Mouse (Mus musculus) liver, embryonic 11.5 days (tissue): ENCODE results near the gene Nanos2. TPM values are rescaled to one million over a fixed set of nuclear protein-coding genes. Genes with fewer than 3 reads are reported as not detected.

Source experiments
- ATAC-seq: fragments of 200-750 bp; cut with Nextera tagmentation; replicated peaks from 2 replicates; pipeline ENCODE4 v1.8.0; 2017; ENCODE audit warnings: moderate number of reproducible peaks, mild to moderate bottlenecking, moderate TSS enrichment, moderate library complexity; ENCODE audit not compliant: low FRiP score
- DNase-seq: peaks from one replicate; pipeline ENCODE4 v3.0.0-alpha.2; 2017; ENCODE audit warnings: low spot score
- H3K27ac ChIP-seq: fragments of 300-500 bp; sonication (generic); 2 replicates; pipeline ENCODE4 v1.5.1; 2014; ENCODE audit warnings: mild to moderate bottlenecking, low read depth, low read length, control low read depth
- H3K27me3 ChIP-seq: fragments of 300-500 bp; sonication (generic); replicated peaks from 2 replicates; pipeline ENCODE4 v1.6.1; 2014; ENCODE audit warnings: low read length, mixed read lengths; ENCODE audit not compliant: control insufficient read depth, insufficient read depth
- H3K36me3 ChIP-seq: fragments of 300-500 bp; sonication (generic); 2 replicates; pipeline ENCODE4 v1.6.1; 2014; ENCODE audit warnings: mild to moderate bottlenecking, low read length, moderate library complexity, mixed read lengths; ENCODE audit not compliant: control insufficient read depth, insufficient read depth
- H3K4me1 ChIP-seq: fragments of 300-500 bp; sonication (generic); replicated peaks from 2 replicates; pipeline ENCODE4 v1.6.1; 2014; ENCODE audit warnings: low read length, mixed read lengths; ENCODE audit not compliant: control insufficient read depth, insufficient read depth
- H3K4me2 ChIP-seq: fragments of 300-500 bp; sonication (generic); 2 replicates; pipeline ENCODE4 v1.6.1; 2014; ENCODE audit warnings: mild to moderate bottlenecking, control low read depth, moderate library complexity
- H3K4me3 ChIP-seq: fragments of 300-500 bp; sonication (generic); 2 replicates; pipeline ENCODE4 v1.5.1; 2014; ENCODE audit warnings: low read depth, low read length, control low read depth
- H3K9ac ChIP-seq: fragments of 300-500 bp; sonication (generic); 2 replicates; pipeline ENCODE4 v1.6.1; 2014; ENCODE audit warnings: low read depth, low read length, control low read depth
- H3K9me3 ChIP-seq: fragments of 300-500 bp; sonication (generic); 2 replicates; pipeline ENCODE4 v1.6.1; 2016; ENCODE audit warnings: low read length, inconsistent platforms, mixed read lengths; ENCODE audit not compliant: control insufficient read depth
- WGBS: fragments of 180-500 bp; shearing (Covaris S2); extraction: QIAGEN DNeasy Blood & Tissue Kit; methylation state at CpG from one replicate; pipeline ENCODE4 v1.1.7; 2014; 5-methylcytosine and 5-hydroxymethylcytosine counted together
- polyA plus RNA-seq: library from polyadenylated mRNA; unstranded; fragments of >200 nt; fragmentation: Nextera tagmentation; extraction: Ambion mirVana; gene quantifications from 2 replicates; pipeline ENCODE4 v1.2.1, GENCODE M21; 2014

Nanos2 gene
- polyA plus RNA-seq, 1 experiment from 2014 or later: not detected

- peak overlapping the region; percentile 99 for H3K4me2 ChIP-seq
- H3K36me3 ChIP-seq: peaks cover 11% of the 10 kb centered on the region
- peaks cover 42% of the 10 kb centered on the region for H3K4me1 ChIP-seq
- no peaks in the 10 kb centered on the region for H3K9me3 ChIP-seq
- no peaks in the 10 kb centered on the region for H3K27me3 ChIP-seq
- 0 out of 2 replicates have a peak overlapping the region, but pooled peaks have one; percentile 21 for H3K27ac ChIP-seq
- peak overlapping the region; percentile 90 for H3K4me3 ChIP-seq
- H3K9ac ChIP-seq: peak overlapping the region; percentile 88
- WGBS: 75% methylated on average over 34 of the region's 34 CpGs
- no peak for DNase-seq
- no peak for ATAC-seq
These were observed 18.4 kb downstream of the Nanos2 start for GRCm38 (mm10) chr7:19005417-19006121.

- WGBS: 6% methylated on average over 12 of the region's 12 CpGs
- Histone ChIP-seq H3K4me1 (peaks cover 37% of the 10 kb centered on the region), H3K9ac (peak overlapping the region; percentile 18), H3K36me3 (peaks cover 11% of the 10 kb centered on the region), H3K27ac (peak overlapping the region; percentile 75; the same call in 1 of the 2 replicates), H3K27me3 (no peaks in the 10 kb centered on the region), H3K4me3 (peak overlapping the region; percentile 90), H3K4me2 (peak overlapping the region; percentile 99), H3K9me3 (no peaks in the 10 kb centered on the region)
- no peak for ATAC-seq
- no peak for DNase-seq
These were observed 19.3 kb downstream of the Nanos2 start for GRCm38 (mm10) chr7:19006476-19006875.

GRCm38 (mm10) chr7:19007026-19007977, 20.1 kb downstream of the Nanos2 start:
- Histone ChIP-seq H3K27me3 (no peaks in the 10 kb centered on the region), H3K4me2 (peak overlapping the region; percentile 99), H3K4me3 (no peak overlapping the region), H3K27ac (peak overlapping the region; percentile 75), H3K4me1 (peaks cover 37% of the 10 kb centered on the region), H3K9ac (peak overlapping the region; percentile 30; the same call in 1 of the 2 replicates), H3K9me3 (no peaks in the 10 kb centered on the region), H3K36me3 (peaks cover 11% of the 10 kb centered on the region)
- WGBS: 68% methylated on average over 13 of the region's 13 CpGs
- 0 out of 2 replicates have a peak, but pooled peaks have one; percentile 4 for ATAC-seq
- no peak for DNase-seq

- no peaks in the 10 kb centered on the region for H3K27me3 ChIP-seq
- peaks cover 11% of the 10 kb centered on the region for H3K36me3 ChIP-seq
- H3K4me1 ChIP-seq: peaks cover 27% of the 10 kb centered on the region
- WGBS: 72% methylated on average over 7 of the region's 7 CpGs
- ATAC-seq (no peak), DNase-seq (no peak)
- no peaks in the 10 kb centered on the region for H3K9me3 ChIP-seq
- H3K4me2 ChIP-seq: no peak overlapping the region
- no peak overlapping the region for H3K9ac ChIP-seq
- H3K27ac ChIP-seq: no peak overlapping the region
- no peak overlapping the region for H3K4me3 ChIP-seq
These were observed 23.4 kb downstream of the Nanos2 start for GRCm38 (mm10) chr7:19010581-19010980.

GRCm38 (mm10) chr7:19012025-19012621, 24.9 kb downstream of the Nanos2 start:
- ATAC-seq: 0 out of 2 replicates have a peak, but pooled peaks have one; percentile 13
- no peaks in the 10 kb centered on the region for H3K27me3 ChIP-seq
- 2% methylated on average over 28 of the region's 31 CpGs for WGBS
- peak overlapping the region; percentile 39 for H3K4me3 ChIP-seq
- H3K27ac ChIP-seq: peak overlapping the region; percentile 74
- peaks cover under 1% of the 10 kb centered on the region; the same call in 1 of the 2 replicates for H3K36me3 ChIP-seq
- no peaks in the 10 kb centered on the region for H3K9me3 ChIP-seq
- peak overlapping the region; percentile 75 for H3K4me2 ChIP-seq
- H3K9ac ChIP-seq: peak overlapping the region; percentile 69
- DNase-seq: no peak
- H3K4me1 ChIP-seq: peaks cover 14% of the 10 kb centered on the region

- H3K4me1 ChIP-seq: peaks cover 12% of the 10 kb centered on the region
- no peak for DNase-seq
- H3K4me2 ChIP-seq: peak overlapping the region; percentile 75
- WGBS: 33% methylated on average over 2 of the region's 2 CpGs
- H3K9me3 ChIP-seq: no peaks in the 10 kb centered on the region
- H3K9ac ChIP-seq: no peak overlapping the region
- ATAC-seq: peak; percentile 55
- no peaks in the 10 kb centered on the region for H3K27me3 ChIP-seq
- no peak overlapping the region for H3K27ac ChIP-seq
- no peak overlapping the region for H3K4me3 ChIP-seq
- H3K36me3 ChIP-seq: no peaks in the 10 kb centered on the region
These were observed 25.7 kb downstream of the Nanos2 start for GRCm38 (mm10) chr7:19012882-19013281.

- no peak overlapping the region for H3K9ac ChIP-seq
- no peak overlapping the region for H3K4me3 ChIP-seq
- H3K27ac ChIP-seq: no peak overlapping the region
- no peak for DNase-seq
- peaks cover 12% of the 10 kb centered on the region for H3K4me1 ChIP-seq
- no peaks in the 10 kb centered on the region for H3K36me3 ChIP-seq
- WGBS: 60% methylated on average over 15 of the region's 15 CpGs
- H3K4me2 ChIP-seq: no peak overlapping the region
- H3K9me3 ChIP-seq: no peaks in the 10 kb centered on the region
- H3K27me3 ChIP-seq: 0 out of 2 replicates have a peak, but pooled peaks cover under 1% of the 10 kb centered on the region
- ATAC-seq: no peak
These were observed 27.3 kb downstream of the Nanos2 start for GRCm38 (mm10) chr7:19014452-19014851.

- H3K4me1 ChIP-seq: peaks cover 10% of the 10 kb centered on the region
- 73% methylated on average over 4 of the region's 4 CpGs for WGBS
- H3K27me3 ChIP-seq: peaks cover 9% of the 10 kb centered on the region
- no peaks in the 10 kb centered on the region for H3K9me3 ChIP-seq
- H3K4me3 ChIP-seq: no peak overlapping the region
- H3K4me2 ChIP-seq: no peak overlapping the region
- H3K9ac ChIP-seq: no peak overlapping the region
- ATAC-seq (no peak), DNase-seq (no peak)
- H3K36me3 ChIP-seq: no peaks in the 10 kb centered on the region
- H3K27ac ChIP-seq: no peak overlapping the region
These were observed 28.8 kb downstream of the Nanos2 start for GRCm38 (mm10) chr7:19016042-19016441.
